Mouse (Mus musculus): ENCODE results near the gene Scube2. TPM values are rescaled to one million over a fixed set of nuclear protein-coding genes. Genes with fewer than 3 reads are reported as not detected.

Gene Scube2
- total RNA-seq, 1 experiment, result 0.89 TPM

DNA sequence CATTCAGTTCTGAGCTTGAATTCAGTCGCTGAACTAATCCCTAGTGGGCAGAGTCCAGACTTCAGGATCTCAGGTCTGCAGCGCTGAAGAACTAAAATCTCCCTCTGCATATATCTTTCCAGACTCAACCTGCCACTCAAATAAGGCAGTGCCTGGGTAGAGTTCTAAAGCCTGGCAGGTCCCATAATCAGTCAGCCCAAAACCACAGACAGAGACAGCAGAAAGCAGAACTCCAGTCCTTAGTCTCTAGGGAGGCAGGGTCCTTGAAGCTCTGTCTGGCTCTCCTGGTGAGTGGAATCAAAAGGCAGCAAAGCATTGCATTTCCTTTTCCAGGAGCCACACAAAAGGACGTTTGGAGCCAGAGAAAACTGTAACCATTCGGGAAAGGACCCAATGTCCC is 1.9 kb downstream of the Scube2 start:
- Histone ChIP-seq H3K9ac (ENCODE audit: insufficient read depth, low read depth, low read length, poor library complexity, severe bottlenecking) (no peak overlapping the region), H3K36me3 (ENCODE audit: control insufficient read depth, insufficient read depth, low read length, poor library complexity, severe bottlenecking) (no peaks in the 10 kb centered on the region), H3K27ac (ENCODE audit: insufficient read depth, low read depth, low read length, poor library complexity, severe bottlenecking) (no peak overlapping the region), H3K4me3 (ENCODE audit: insufficient read depth in 1 of 2, low read depth in 1 of 2, low read length in 2 of 2, poor library complexity in 1 of 2, severe bottlenecking in 1 of 2) (no peak overlapping the region), H3K9me3 (ENCODE audit: control insufficient read depth, insufficient read depth, low read depth, low read length) (no peaks in the 10 kb centered on the region), H3K4me1 (ENCODE audit: control insufficient read depth in 2 of 2, insufficient read depth in 2 of 2, low read length in 2 of 2, poor library complexity in 1 of 2) (0 out of 4 replicates have a peak, but pooled peaks cover 0 to 2% of the 10 kb centered on the region in 2 experiments)
- DNase-seq (ENCODE audit: low read depth, low spot score), result no peak
- in situ Hi-C loops (cut with MboI; ENCODE audit: low sequenced_read_pairs in 2 of 2, unreplicated experiment in 2 of 2), result no loop called here
- TF ChIP-seq CHD2 (IDR thresholded peaks at IDR 0.05; ENCODE audit: low read depth, low read length) (no peak), ZC3H11A (IDR thresholded peaks at IDR 0.05; ENCODE audit: borderline replicate concordance, low read depth, low read length) (no peak), HCFC1 (IDR thresholded peaks at IDR 0.05; ENCODE audit: borderline replicate concordance, insufficient read depth, low read length) (no peak), MAFK (IDR thresholded peaks at IDR 0.05; ENCODE audit: insufficient read depth, low read depth, low read length) (no peak), ZNF384 (IDR thresholded peaks at IDR 0.05; ENCODE audit: low read depth, low read length) (no peak)

DNA sequence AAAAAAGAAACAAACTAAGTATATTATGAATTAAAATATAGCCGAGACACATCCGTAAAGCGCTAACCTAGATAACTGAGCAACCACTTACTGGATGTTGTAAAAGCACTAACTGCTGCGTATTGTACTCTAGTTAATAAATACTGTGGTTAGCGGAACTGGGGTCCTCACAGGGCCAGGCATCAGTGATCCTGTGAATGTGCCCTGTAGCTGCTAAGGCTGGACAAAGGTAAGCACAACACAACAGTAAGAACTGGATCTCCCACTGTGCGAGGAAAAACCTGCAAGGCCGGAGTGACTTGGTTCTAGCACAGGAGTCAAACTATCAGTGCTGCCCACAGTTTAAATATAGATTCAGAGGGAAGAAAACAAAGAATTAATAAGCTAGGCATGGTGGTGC is 5.3 kb downstream of the Scube2 start:
- TF ChIP-seq CHD2 (IDR thresholded peaks at IDR 0.05; ENCODE audit: low read depth, low read length) (no peak), HCFC1 (IDR thresholded peaks at IDR 0.05; ENCODE audit: borderline replicate concordance, insufficient read depth, low read length) (no peak), ZC3H11A (IDR thresholded peaks at IDR 0.05; ENCODE audit: borderline replicate concordance, low read depth, low read length) (no peak), MAFK (IDR thresholded peaks at IDR 0.05; ENCODE audit: insufficient read depth, low read depth, low read length) (no peak), ZNF384 (IDR thresholded peaks at IDR 0.05; ENCODE audit: low read depth, low read length) (no peak)
- Histone ChIP-seq H3K9me3 (ENCODE audit: control insufficient read depth, insufficient read depth, low read depth, low read length) (no peaks in the 10 kb centered on the region), H3K9ac (ENCODE audit: insufficient read depth, low read depth, low read length, poor library complexity, severe bottlenecking) (no peak overlapping the region), H3K36me3 (ENCODE audit: control insufficient read depth, insufficient read depth, low read length, poor library complexity, severe bottlenecking) (no peaks in the 10 kb centered on the region), H3K4me1 (ENCODE audit: control insufficient read depth in 2 of 2, insufficient read depth in 2 of 2, low read length in 2 of 2, poor library complexity in 1 of 2) (no peaks in the 10 kb centered on the region), H3K27ac (ENCODE audit: insufficient read depth, low read depth, low read length, poor library complexity, severe bottlenecking) (no peak overlapping the region), H3K4me3 (ENCODE audit: insufficient read depth in 1 of 2, low read depth in 1 of 2, low read length in 2 of 2, poor library complexity in 1 of 2, severe bottlenecking in 1 of 2) (no peak overlapping the region)
- DNase-seq (ENCODE audit: low read depth, low spot score), result no peak
- in situ Hi-C loops (cut with MboI; ENCODE audit: low sequenced_read_pairs in 2 of 2, unreplicated experiment in 2 of 2), result no loop called here

DNA sequence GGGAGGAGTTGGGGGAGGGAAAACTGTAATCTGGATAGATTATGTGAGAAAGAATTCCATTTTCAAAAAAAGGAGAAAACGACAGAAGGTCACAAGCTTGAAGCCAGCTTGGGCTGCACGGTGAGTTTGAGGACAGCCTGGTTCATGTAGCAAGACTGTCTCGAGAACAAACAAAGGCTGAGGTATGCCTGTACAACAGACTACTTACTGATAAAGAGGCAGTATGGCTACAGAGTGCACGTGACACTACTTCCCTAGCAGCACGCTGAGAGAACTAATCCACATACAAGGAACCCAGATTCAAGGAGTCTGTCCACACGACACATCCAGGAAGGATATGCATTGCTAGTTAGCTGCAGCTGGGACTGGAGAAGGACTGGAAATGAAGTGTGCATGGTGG is 6.1 kb downstream of the Scube2 start:
- Histone ChIP-seq H3K36me3 (ENCODE audit: control insufficient read depth, insufficient read depth, low read length, poor library complexity, severe bottlenecking) (no peaks in the 10 kb centered on the region), H3K9me3 (ENCODE audit: control insufficient read depth, insufficient read depth, low read depth, low read length) (no peaks in the 10 kb centered on the region), H3K4me1 (ENCODE audit: control insufficient read depth in 2 of 2, insufficient read depth in 2 of 2, low read length in 2 of 2, poor library complexity in 1 of 2) (no peaks in the 10 kb centered on the region), H3K9ac (ENCODE audit: insufficient read depth, low read depth, low read length, poor library complexity, severe bottlenecking) (no peak overlapping the region), H3K27ac (ENCODE audit: insufficient read depth, low read depth, low read length, poor library complexity, severe bottlenecking) (no peak overlapping the region), H3K4me3 (ENCODE audit: insufficient read depth in 1 of 2, low read depth in 1 of 2, low read length in 2 of 2, poor library complexity in 1 of 2, severe bottlenecking in 1 of 2) (no peak overlapping the region)
- in situ Hi-C loops (cut with MboI; ENCODE audit: low sequenced_read_pairs in 2 of 2, unreplicated experiment in 2 of 2), result no loop called here
- DNase-seq (ENCODE audit: low read depth, low spot score), result no peak
- no peak for TF ChIP-seq ZC3H11A (IDR thresholded peaks at IDR 0.05; ENCODE audit: borderline replicate concordance, low read depth, low read length)
- TF ChIP-seq MAFK (IDR thresholded peaks at IDR 0.05; ENCODE audit: insufficient read depth, low read depth, low read length), result no peak
- TF ChIP-seq ZNF384 (IDR thresholded peaks at IDR 0.05; ENCODE audit: low read depth, low read length), result no peak
- TF ChIP-seq CHD2 (IDR thresholded peaks at IDR 0.05; ENCODE audit: low read depth, low read length), result no peak
- no peak for TF ChIP-seq HCFC1 (IDR thresholded peaks at IDR 0.05; ENCODE audit: borderline replicate concordance, insufficient read depth, low read length)

DNA sequence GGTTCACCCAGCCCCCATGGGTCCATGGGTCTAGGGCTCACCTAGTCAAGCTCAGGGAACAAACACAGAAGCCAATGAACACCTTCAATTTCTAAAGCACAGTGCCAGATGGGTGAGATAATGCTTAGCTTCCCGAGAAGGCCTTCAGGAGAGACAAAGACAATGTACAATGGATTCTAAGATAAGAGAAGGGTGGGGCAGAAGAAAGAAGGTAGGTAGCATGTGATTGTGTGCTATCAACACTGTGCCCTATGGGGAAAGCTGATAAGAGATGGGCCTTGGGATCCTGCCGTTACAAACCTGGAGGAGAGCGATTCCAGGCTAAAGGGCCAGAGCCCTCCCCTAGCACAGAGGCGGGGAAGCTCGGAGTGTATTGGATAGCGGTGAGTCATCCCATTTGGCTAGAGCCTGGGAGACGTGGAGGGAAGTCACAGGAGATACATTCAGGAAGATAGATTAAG is 12.7 kb downstream of the Scube2 start:
- DNase-seq (ENCODE audit: low read depth, low spot score), result no peak
- no peak overlapping the region for H3K9ac ChIP-seq (ENCODE audit: insufficient read depth, low read depth, low read length, poor library complexity, severe bottlenecking)

DNA sequence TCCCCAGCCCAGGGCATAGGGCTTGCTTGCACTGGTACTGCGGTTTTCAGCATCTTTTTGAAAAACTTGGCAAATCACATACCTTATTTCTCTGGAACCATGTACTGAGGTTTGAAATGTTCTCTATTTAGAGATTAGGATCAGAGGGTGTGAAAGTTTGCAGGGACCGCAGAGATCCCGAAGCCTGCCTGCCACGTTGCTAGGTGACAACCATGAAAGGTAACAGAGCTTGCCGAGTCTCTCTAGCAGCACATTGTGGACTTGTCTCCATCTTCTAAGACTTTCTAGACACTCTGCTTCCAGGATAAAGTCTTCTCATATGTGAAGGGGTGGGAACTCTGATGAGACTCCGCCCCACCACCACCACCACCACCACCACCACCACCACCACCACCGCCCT is 13.5 kb downstream of the Scube2 start:
- Histone ChIP-seq H3K36me3 (ENCODE audit: control insufficient read depth, insufficient read depth, low read length, poor library complexity, severe bottlenecking) (no peaks in the 10 kb centered on the region), H3K9me3 (ENCODE audit: control insufficient read depth, insufficient read depth, low read depth, low read length) (no peaks in the 10 kb centered on the region), H3K4me1 (ENCODE audit: control insufficient read depth in 2 of 2, insufficient read depth in 2 of 2, low read length in 2 of 2, poor library complexity in 1 of 2) (no peaks in the 10 kb centered on the region), H3K27ac (ENCODE audit: insufficient read depth, low read depth, low read length, poor library complexity, severe bottlenecking) (no peak overlapping the region), H3K4me3 (ENCODE audit: insufficient read depth in 1 of 2, low read depth in 1 of 2, low read length in 2 of 2, poor library complexity in 1 of 2, severe bottlenecking in 1 of 2) (no peak overlapping the region), H3K9ac (ENCODE audit: insufficient read depth, low read depth, low read length, poor library complexity, severe bottlenecking) (no peak overlapping the region)
- TF ChIP-seq CHD2 (IDR thresholded peaks at IDR 0.05; ENCODE audit: low read depth, low read length) (no peak), MAFK (IDR thresholded peaks at IDR 0.05; ENCODE audit: insufficient read depth, low read depth, low read length) (no peak), ZC3H11A (IDR thresholded peaks at IDR 0.05; ENCODE audit: borderline replicate concordance, low read depth, low read length) (no peak), ZNF384 (IDR thresholded peaks at IDR 0.05; ENCODE audit: low read depth, low read length) (no peak), HCFC1 (IDR thresholded peaks at IDR 0.05; ENCODE audit: borderline replicate concordance, insufficient read depth, low read length) (no peak)
- in situ Hi-C loops (cut with MboI; ENCODE audit: low sequenced_read_pairs in 2 of 2, unreplicated experiment in 2 of 2), result no loop called here
- DNase-seq (ENCODE audit: low read depth, low spot score), result no peak

More for the DNA sequence above, 12.7 kb downstream of the Scube2 start:
- Histone ChIP-seq H3K4me1 (ENCODE audit: control insufficient read depth in 2 of 2, insufficient read depth in 2 of 2, low read length in 2 of 2, poor library complexity in 1 of 2) (no peaks in the 10 kb centered on the region), H3K36me3 (ENCODE audit: control insufficient read depth, insufficient read depth, low read length, poor library complexity, severe bottlenecking) (no peaks in the 10 kb centered on the region), H3K9me3 (ENCODE audit: control insufficient read depth, insufficient read depth, low read depth, low read length) (no peaks in the 10 kb centered on the region), H3K4me3 (ENCODE audit: insufficient read depth in 1 of 2, low read depth in 1 of 2, low read length in 2 of 2, poor library complexity in 1 of 2, severe bottlenecking in 1 of 2) (no peak overlapping the region), H3K27ac (ENCODE audit: insufficient read depth, low read depth, low read length, poor library complexity, severe bottlenecking) (no peak overlapping the region)
- TF ChIP-seq ZNF384 (IDR thresholded peaks at IDR 0.05; ENCODE audit: low read depth, low read length) (no peak), CHD2 (IDR thresholded peaks at IDR 0.05; ENCODE audit: low read depth, low read length) (no peak), HCFC1 (IDR thresholded peaks at IDR 0.05; ENCODE audit: borderline replicate concordance, insufficient read depth, low read length) (no peak), ZC3H11A (IDR thresholded peaks at IDR 0.05; ENCODE audit: borderline replicate concordance, low read depth, low read length) (no peak), MAFK (IDR thresholded peaks at IDR 0.05; ENCODE audit: insufficient read depth, low read depth, low read length) (no peak)
- in situ Hi-C loops (cut with MboI; ENCODE audit: low sequenced_read_pairs in 2 of 2, unreplicated experiment in 2 of 2), result no loop called here
